Mouse (Mus musculus): ENCODE data around the gene Maml3. TPM values are rescaled to one million over a fixed set of nuclear protein-coding genes. Genes with fewer than 3 reads are reported as not detected.

Gene Maml3
- polyA plus RNA-seq, 1 experiment from 2014 or later = 8.5 TPM

- 63% methylated on average over 6 of the region's 6 CpGs for WGBS
- H3K27ac ChIP-seq (ENCODE audit: low read length) = no peak overlapping the region; the same call in 1 of the 2 replicates
- H3K4me1 ChIP-seq (replicated peaks; ENCODE audit: control insufficient read depth, insufficient read depth, low read length) = peaks cover 31% of the 10 kb centered on the region
Measured at GRCm38 (mm10) chr3:51726257-51726656, 378.6 kb downstream of the Maml3 start.

GRCm38 (mm10) chr3:51719982-51720381, 384.9 kb downstream of the Maml3 start:
- Histone ChIP-seq H3K4me2 (ENCODE audit: low read depth, low read length) (no peak overlapping the region), H3K27ac (ENCODE audit: low read length) (peak overlapping the region; percentile 27; the same call in 1 of the 2 replicates), H3K9ac (ENCODE audit: low read length) (no peak overlapping the region), H3K36me3 (ENCODE audit: control insufficient read depth, insufficient read depth, low read length) (no peaks in the 10 kb centered on the region), H3K4me3 (ENCODE audit: low read length) (no peak overlapping the region), H3K9me3 (ENCODE audit: control insufficient read depth, low read length) (no peaks in the 10 kb centered on the region), H3K4me1 (replicated peaks; ENCODE audit: control insufficient read depth, insufficient read depth, low read length) (peaks cover 34% of the 10 kb centered on the region), H3K27me3 (ENCODE audit: control insufficient read depth, insufficient read depth, low read depth, low read length) (no peaks in the 10 kb centered on the region)
- 23% methylated on average over 1 of the region's 1 CpGs for WGBS
- no peak for ATAC-seq (ENCODE audit: low read depth)

More at GRCm38 (mm10) chr3:51726257-51726656, 378.6 kb downstream of the Maml3 start:
- no peak overlapping the region for H3K4me3 ChIP-seq (ENCODE audit: low read length)
- no peak overlapping the region for H3K9ac ChIP-seq (ENCODE audit: low read length)
- no peaks in the 10 kb centered on the region for H3K27me3 ChIP-seq (ENCODE audit: control insufficient read depth, insufficient read depth, low read depth, low read length)
- H3K4me2 ChIP-seq (ENCODE audit: low read depth, low read length) = no peak overlapping the region
- no peaks in the 10 kb centered on the region for H3K36me3 ChIP-seq (ENCODE audit: control insufficient read depth, insufficient read depth, low read length)
- ATAC-seq (ENCODE audit: low read depth) = no peak
- no peaks in the 10 kb centered on the region for H3K9me3 ChIP-seq (ENCODE audit: control insufficient read depth, low read length)

GRCm38 (mm10) chr3:51719373-51719772, 385.5 kb downstream of the Maml3 start:
- WGBS = 39% methylated on average over 3 of the region's 3 CpGs

GRCm38 (mm10) chr3:51717909-51718308, 387.0 kb downstream of the Maml3 start:
- H3K27ac ChIP-seq (ENCODE audit: low read length) = no peak overlapping the region
- H3K4me3 ChIP-seq (ENCODE audit: low read length) = no peak overlapping the region
- H3K36me3 ChIP-seq (ENCODE audit: control insufficient read depth, insufficient read depth, low read length) = no peaks in the 10 kb centered on the region
- H3K27me3 ChIP-seq (ENCODE audit: control insufficient read depth, insufficient read depth, low read depth, low read length) = no peaks in the 10 kb centered on the region
- H3K4me1 ChIP-seq (replicated peaks; ENCODE audit: control insufficient read depth, insufficient read depth, low read length) = peaks cover 33% of the 10 kb centered on the region
- no peaks in the 10 kb centered on the region for H3K9me3 ChIP-seq (ENCODE audit: control insufficient read depth, low read length)
- H3K4me2 ChIP-seq (ENCODE audit: low read depth, low read length) = no peak overlapping the region
- no peak overlapping the region for H3K9ac ChIP-seq (ENCODE audit: low read length)
- ATAC-seq (ENCODE audit: low read depth) = peak; percentile 9; the same call in 1 of the 2 replicates
- 52% methylated on average over 4 of the region's 4 CpGs for WGBS

More at GRCm38 (mm10) chr3:51719373-51719772, 385.5 kb downstream of the Maml3 start:
- no peaks in the 10 kb centered on the region for H3K9me3 ChIP-seq (ENCODE audit: control insufficient read depth, low read length)
- H3K27me3 ChIP-seq (ENCODE audit: control insufficient read depth, insufficient read depth, low read depth, low read length) = no peaks in the 10 kb centered on the region
- H3K27ac ChIP-seq (ENCODE audit: low read length) = peak overlapping the region; percentile 44
- no peaks in the 10 kb centered on the region for H3K36me3 ChIP-seq (ENCODE audit: control insufficient read depth, insufficient read depth, low read length)
- ATAC-seq (ENCODE audit: low read depth) = peak; percentile 79
- no peak overlapping the region for H3K9ac ChIP-seq (ENCODE audit: low read length)
- H3K4me2 ChIP-seq (ENCODE audit: low read depth, low read length) = no peak overlapping the region
- H3K4me3 ChIP-seq (ENCODE audit: low read length) = no peak overlapping the region
- H3K4me1 ChIP-seq (replicated peaks; ENCODE audit: control insufficient read depth, insufficient read depth, low read length) = peaks cover 28% of the 10 kb centered on the region

- ATAC-seq (ENCODE audit: low read depth) = no peak
- Histone ChIP-seq H3K27ac (ENCODE audit: low read length) (no peak overlapping the region), H3K4me3 (ENCODE audit: low read length) (no peak overlapping the region), H3K27me3 (ENCODE audit: control insufficient read depth, insufficient read depth, low read depth, low read length) (no peaks in the 10 kb centered on the region), H3K9me3 (ENCODE audit: control insufficient read depth, low read length) (no peaks in the 10 kb centered on the region), H3K4me1 (replicated peaks; ENCODE audit: control insufficient read depth, insufficient read depth, low read length) (peaks cover 37% of the 10 kb centered on the region), H3K4me2 (ENCODE audit: low read depth, low read length) (no peak overlapping the region), H3K36me3 (ENCODE audit: control insufficient read depth, insufficient read depth, low read length) (no peaks in the 10 kb centered on the region), H3K9ac (ENCODE audit: low read length) (no peak overlapping the region)
- 44% methylated on average over 3 of the region's 3 CpGs for WGBS
Measured at GRCm38 (mm10) chr3:51717455-51717854, 387.4 kb downstream of the Maml3 start.

GRCm38 (mm10) chr3:51714469-51714868, 390.4 kb downstream of the Maml3 start:
- Histone ChIP-seq H3K36me3 (ENCODE audit: control insufficient read depth, insufficient read depth, low read length) (no peaks in the 10 kb centered on the region), H3K4me1 (replicated peaks; ENCODE audit: control insufficient read depth, insufficient read depth, low read length) (peaks cover 35% of the 10 kb centered on the region), H3K4me3 (ENCODE audit: low read length) (no peak overlapping the region), H3K27ac (ENCODE audit: low read length) (0 out of 2 replicates have a peak overlapping the region, but pooled peaks have one; percentile 6), H3K9me3 (ENCODE audit: control insufficient read depth, low read length) (no peaks in the 10 kb centered on the region), H3K9ac (ENCODE audit: low read length) (no peak overlapping the region), H3K4me2 (ENCODE audit: low read depth, low read length) (no peak overlapping the region), H3K27me3 (ENCODE audit: control insufficient read depth, insufficient read depth, low read depth, low read length) (no peaks in the 10 kb centered on the region)
- ATAC-seq (ENCODE audit: low read depth) = no peak
- WGBS = 80% methylated on average over 5 of the region's 5 CpGs

GRCm38 (mm10) chr3:51713233-51713632, 391.6 kb downstream of the Maml3 start:
- Histone ChIP-seq H3K4me1 (replicated peaks; ENCODE audit: control insufficient read depth, insufficient read depth, low read length) (peaks cover 31% of the 10 kb centered on the region), H3K27ac (ENCODE audit: low read length) (peak overlapping the region; percentile 67), H3K4me3 (ENCODE audit: low read length) (no peak overlapping the region), H3K36me3 (ENCODE audit: control insufficient read depth, insufficient read depth, low read length) (no peaks in the 10 kb centered on the region), H3K4me2 (ENCODE audit: low read depth, low read length) (no peak overlapping the region; the same call in 1 of the 2 replicates), H3K9me3 (ENCODE audit: control insufficient read depth, low read length) (no peaks in the 10 kb centered on the region), H3K9ac (ENCODE audit: low read length) (peak overlapping the region; percentile 40), H3K27me3 (ENCODE audit: control insufficient read depth, insufficient read depth, low read depth, low read length) (no peaks in the 10 kb centered on the region)
- no peak for ATAC-seq (ENCODE audit: low read depth)
- 10% methylated on average over 8 of the region's 8 CpGs for WGBS

GRCm38 (mm10) chr3:51712382-51712781, 392.5 kb downstream of the Maml3 start:
- H3K27me3 ChIP-seq (ENCODE audit: control insufficient read depth, insufficient read depth, low read depth, low read length) = no peaks in the 10 kb centered on the region
- H3K9ac ChIP-seq (ENCODE audit: low read length) = no peak overlapping the region
- H3K4me2 ChIP-seq (ENCODE audit: low read depth, low read length) = no peak overlapping the region
- no peak for ATAC-seq (ENCODE audit: low read depth)
- H3K4me3 ChIP-seq (ENCODE audit: low read length) = no peak overlapping the region
- no peaks in the 10 kb centered on the region for H3K36me3 ChIP-seq (ENCODE audit: control insufficient read depth, insufficient read depth, low read length)
- H3K27ac ChIP-seq (ENCODE audit: low read length) = peak overlapping the region; percentile 83
- H3K9me3 ChIP-seq (ENCODE audit: control insufficient read depth, low read length) = peaks cover 2% of the 10 kb centered on the region; the same call in 1 of the 2 replicates
- H3K4me1 ChIP-seq (replicated peaks; ENCODE audit: control insufficient read depth, insufficient read depth, low read length) = peaks cover 30% of the 10 kb centered on the region
- WGBS = 18% methylated on average over 3 of the region's 3 CpGs

- Histone ChIP-seq H3K27ac (ENCODE audit: low read length) (peak overlapping the region; percentile 88), H3K4me3 (ENCODE audit: low read length) (peak overlapping the region; percentile 5; the same call in 1 of the 2 replicates), H3K36me3 (ENCODE audit: control insufficient read depth, insufficient read depth, low read length) (no peaks in the 10 kb centered on the region), H3K9ac (ENCODE audit: low read length) (no peak overlapping the region), H3K4me1 (replicated peaks; ENCODE audit: control insufficient read depth, insufficient read depth, low read length) (peaks cover 28% of the 10 kb centered on the region), H3K27me3 (ENCODE audit: control insufficient read depth, insufficient read depth, low read depth, low read length) (no peaks in the 10 kb centered on the region), H3K9me3 (ENCODE audit: control insufficient read depth, low read length) (peaks cover 2% of the 10 kb centered on the region; the same call in 1 of the 2 replicates), H3K4me2 (ENCODE audit: low read depth, low read length) (peak overlapping the region; percentile 45)
- peak; percentile 95 for ATAC-seq (ENCODE audit: low read depth)
- 23% methylated on average over 21 of the region's 21 CpGs for WGBS
Measured at GRCm38 (mm10) chr3:51708746-51709411, 396.0 kb downstream of the Maml3 start.

Data from lung, embryonic 16.5 days (tissue).